Mouse (Mus musculus) spleen, adult 2 months (tissue): ENCODE results near the gene Rpl10a. TPM values are rescaled to one million over a fixed set of nuclear protein-coding genes. Genes with fewer than 3 reads are reported as not detected.
"Not testable (repeated sequence)": the region's sequence is repeated elsewhere in the genome, so short reads cannot be mapped to it uniquely, and the experiment has no call there.

ENCODE experiments used
- DNase-seq, 2 experiments: peaks; one replicate each; pipeline versions ENCODE4 v3.0.0 to v3.0.0-alpha.2; 2012 to 2021; ENCODE audit warnings: low spot score in 2 of 2, low read depth in 1 of 2
- H3K27ac ChIP-seq: fragments of 200-500 bp; 2 replicates; pipeline ENCODE4 v1.5.1; 2012; ENCODE audit warnings: low read length, inconsistent platforms; ENCODE audit not compliant: insufficient read depth
- H3K27me3 ChIP-seq: fragments of 200-500 bp; 2 replicates; pipeline ENCODE4 v1.6.1; 2012; ENCODE audit warnings: mild to moderate bottlenecking, moderate library complexity, low read length, inconsistent platforms; ENCODE audit not compliant: control insufficient read depth, insufficient read depth
- H3K36me3 ChIP-seq: fragments of 200-500 bp; 2 replicates; pipeline ENCODE4 v1.6.1; 2012; ENCODE audit warnings: mild to moderate bottlenecking, low read length, inconsistent platforms; ENCODE audit not compliant: control insufficient read depth, insufficient read depth
- H3K4me1 ChIP-seq: fragments of 200-500 bp; 2 replicates; pipeline ENCODE4 v1.6.1; 2011; ENCODE audit warnings: inconsistent platforms; ENCODE audit not compliant: control insufficient read depth, insufficient read depth, insufficient read length
- H3K4me3 ChIP-seq: fragments of 200-500 bp; 2 replicates; pipeline ENCODE4 v1.5.1; 2011; ENCODE audit warnings: mild to moderate bottlenecking, inconsistent platforms; ENCODE audit not compliant: insufficient read depth, insufficient read length; ENCODE audit errors: extremely low read depth
- CTCF ChIP-seq: fragments of 200-500 bp; IDR thresholded peaks from 2 replicates; pipeline ENCODE4 v1.5.1; 2011; ENCODE audit warnings: mild to moderate bottlenecking, inconsistent platforms; ENCODE audit not compliant: insufficient read depth, insufficient read length, insufficient replicate concordance; ENCODE audit errors: extremely low read depth
- POLR2A ChIP-seq: fragments of 200-500 bp; IDR thresholded peaks from 2 replicates; pipeline ENCODE4 v1.6.1; 2011; ENCODE audit warnings: low read depth, low read length, inconsistent platforms
- WGBS: fragments of 180-500 bp; shearing (Covaris S2); methylation state at CpG from one replicate; pipeline ENCODE4 v1.1.7; 2018; 5-methylcytosine and 5-hydroxymethylcytosine counted together
- polyA plus RNA-seq: library from polyadenylated mRNA; depleted of rRNA; stranded (reverse); fragments of >200 nt; gene quantifications from 2 replicates; pipeline ENCODE4 v1.2.3, GENCODE M21; 2012

Gene Rpl10a
- polyA plus RNA-seq, 1 experiment, result 4,168 TPM

- no peak for DNase-seq
- Histone ChIP-seq H3K36me3 (peaks cover 6% of the 10 kb centered on the region; the same call in 1 of the 2 replicates), H3K27me3 (no peaks in the 10 kb centered on the region), H3K4me1 (no peaks in the 10 kb centered on the region; the same call in 1 of the 2 replicates), H3K27ac (no peak overlapping the region), H3K4me3 (peak overlapping the region; percentile 97)
- TF ChIP-seq CTCF (no peak), POLR2A (no peak)
- WGBS, result 3% methylated on average over 11 of the region's 11 CpGs
Observed at GRCm38 (mm10) chr17:28313880-28314225, 14.4 kb upstream of the Rpl10a start.

GRCm38 (mm10) chr17:28315611-28316160 is 12.6 kb upstream of the Rpl10a start:
- Histone ChIP-seq H3K4me3 (no peak overlapping the region), H3K4me1 (no peaks in the 10 kb centered on the region; the same call in 1 of the 2 replicates), H3K36me3 (peaks cover 6% of the 10 kb centered on the region; the same call in 1 of the 2 replicates), H3K27ac (no peak overlapping the region), H3K27me3 (no peaks in the 10 kb centered on the region)
- no peak for TF ChIP-seq CTCF
- TF ChIP-seq POLR2A, result no peak
- DNase-seq, result no peak
- 92% methylated on average over 20 of the region's 20 CpGs for WGBS

GRCm38 (mm10) chr17:28316476-28316875 is 11.8 kb upstream of the Rpl10a start:
- Histone ChIP-seq H3K4me1 (no peaks in the 10 kb centered on the region; the same call in 1 of the 2 replicates), H3K4me3 (no peak overlapping the region), H3K27me3 (no peaks in the 10 kb centered on the region), H3K36me3 (peaks cover 6% of the 10 kb centered on the region; the same call in 1 of the 2 replicates), H3K27ac (no peak overlapping the region)
- WGBS, result 95% methylated on average over 9 of the region's 9 CpGs
- TF ChIP-seq POLR2A (no peak), CTCF (no peak)
- DNase-seq, result no peak

GRCm38 (mm10) chr17:28317091-28317490 is 11.2 kb upstream of the Rpl10a start:
- WGBS, result 93% methylated on average over 8 of the region's 8 CpGs
- Histone ChIP-seq H3K4me1 (no peaks in the 10 kb centered on the region; the same call in 1 of the 2 replicates), H3K27ac (no peak overlapping the region), H3K4me3 (no peak overlapping the region), H3K36me3 (peaks cover 6% of the 10 kb centered on the region; the same call in 1 of the 2 replicates), H3K27me3 (no peaks in the 10 kb centered on the region)
- no peak for DNase-seq
- no peak for TF ChIP-seq CTCF
- no peak for TF ChIP-seq POLR2A

GRCm38 (mm10) chr17:28317725-28318124 is 10.5 kb upstream of the Rpl10a start:
- Histone ChIP-seq H3K4me3 (no peak overlapping the region), H3K27me3 (no peaks in the 10 kb centered on the region), H3K27ac (no peak overlapping the region), H3K4me1 (no peaks in the 10 kb centered on the region), H3K36me3 (peaks cover 6% of the 10 kb centered on the region; the same call in 1 of the 2 replicates)
- 87% methylated on average over 9 of the region's 9 CpGs for WGBS
- TF ChIP-seq POLR2A, result no peak
- no peak for TF ChIP-seq CTCF
- no peak for DNase-seq

GRCm38 (mm10) chr17:28321700-28322099 is 6.6 kb upstream of the Rpl10a start:
- no peak for DNase-seq
- Histone ChIP-seq H3K36me3 (peaks cover 6% of the 10 kb centered on the region; the same call in 1 of the 2 replicates), H3K27ac (no peak overlapping the region), H3K27me3 (no peaks in the 10 kb centered on the region), H3K4me3 (no peak overlapping the region), H3K4me1 (no peaks in the 10 kb centered on the region)
- WGBS, result 96% methylated on average over 4 of the region's 4 CpGs
- TF ChIP-seq POLR2A (no peak), CTCF (no peak)

GRCm38 (mm10) chr17:28323786-28324185 is 4.5 kb upstream of the Rpl10a start:
- DNase-seq, result no peak
- Histone ChIP-seq H3K27me3 (no peaks in the 10 kb centered on the region), H3K27ac (no peak overlapping the region), H3K4me3 (no peak overlapping the region), H3K4me1 (no peaks in the 10 kb centered on the region; the same call in 1 of the 2 replicates), H3K36me3 (peaks cover 2% of the 10 kb centered on the region; the same call in 1 of the 2 replicates)
- WGBS, result 94% methylated on average over 8 of the region's 8 CpGs
- TF ChIP-seq POLR2A, result no peak
- TF ChIP-seq CTCF, result no peak

GRCm38 (mm10) chr17:28324416-28324815 is 3.9 kb upstream of the Rpl10a start:
- not testable (repeated sequence) for H3K4me3 ChIP-seq, DNase-seq, H3K27me3 ChIP-seq, H3K4me1 ChIP-seq, H3K36me3 ChIP-seq, H3K27ac ChIP-seq
- 96% methylated on average over 7 of the region's 7 CpGs for WGBS
